Mouse (Mus musculus): ENCODE measurements around the gene Gm49322. TPM values are rescaled to one million over a fixed set of nuclear protein-coding genes. Genes with fewer than 3 reads are reported as not detected.
"Not testable (repeated sequence)": the region's sequence is repeated elsewhere in the genome, so short reads cannot be mapped to it uniquely, and the experiment has no call there.

Gm49322 gene
- polyA plus RNA-seq, 1 experiment from 2014 or later = 1.7 TPM

DNA sequence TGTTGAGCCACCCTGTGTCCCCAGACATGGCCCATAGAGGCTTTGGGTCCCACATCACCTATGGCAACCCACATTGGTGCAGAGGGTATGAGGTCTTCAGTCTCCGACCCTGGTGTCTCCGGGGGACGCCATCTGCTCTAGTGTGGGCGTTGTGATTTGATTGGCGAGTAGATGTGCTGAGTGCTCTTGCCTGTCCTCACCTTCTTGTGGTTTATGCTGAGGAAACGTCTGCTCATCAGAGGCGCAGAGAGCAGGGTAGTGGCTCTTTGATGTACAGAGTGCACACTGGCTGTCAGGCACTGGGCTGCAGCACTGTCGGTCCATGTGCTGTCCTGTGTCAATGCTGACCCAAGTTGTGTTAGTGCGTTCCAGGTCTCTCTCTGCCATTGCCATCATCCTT lies 23.1 kb downstream of the Gm49322 start:
- peaks cover 6% of the 10 kb centered on the region for H3K36me3 ChIP-seq
- no peak overlapping the region for H3K4me2 ChIP-seq
- H3K9ac ChIP-seq = peak overlapping the region; percentile 3; the same call in 1 of the 2 replicates
- H3K4me3 ChIP-seq = no peak overlapping the region
- no peaks in the 10 kb centered on the region for H3K9me3 ChIP-seq
- no peak for ATAC-seq (ENCODE audit: extremely low read depth, insufficient number of reproducible peaks, low FRiP score, low TSS enrichment)
- H3K27ac ChIP-seq (replicated peaks) = no peak overlapping the region
- H3K27me3 ChIP-seq (replicated peaks) = no peaks in the 10 kb centered on the region
- 74% methylated on average over 9 of the region's 9 CpGs for WGBS
- peaks cover 67% of the 10 kb centered on the region for H3K4me1 ChIP-seq

DNA sequence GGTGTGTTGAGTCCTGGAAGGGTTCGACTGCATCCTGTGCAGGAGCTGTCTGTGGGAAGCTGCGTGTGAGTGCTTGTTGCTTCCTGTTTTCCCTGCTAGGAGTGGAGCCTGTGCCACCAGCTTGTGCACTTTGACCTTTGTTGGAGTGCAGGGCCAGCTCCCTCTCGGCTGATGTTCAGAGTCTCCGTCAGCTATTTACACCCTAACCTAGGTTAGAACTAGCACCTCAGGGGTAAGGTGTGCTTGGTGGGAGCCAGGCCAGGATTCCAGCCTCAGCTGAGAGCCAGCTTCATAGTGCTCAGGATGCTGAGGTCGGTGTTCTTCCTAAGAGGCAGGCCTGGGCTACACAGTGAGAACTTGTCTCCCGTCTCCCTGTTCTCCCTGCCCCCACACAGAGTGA lies 29.5 kb downstream of the Gm49322 start:
- Histone ChIP-seq H3K36me3 (peaks cover 65% of the 10 kb centered on the region), H3K9ac (no peak overlapping the region), H3K4me3 (no peak overlapping the region), H3K9me3 (no peaks in the 10 kb centered on the region), H3K4me2 (no peak overlapping the region), H3K4me1 (peaks cover 3% of the 10 kb centered on the region; the same call in 1 of the 2 replicates), H3K27ac (replicated peaks) (no peak overlapping the region), H3K27me3 (replicated peaks) (no peaks in the 10 kb centered on the region)
- 82% methylated on average over 6 of the region's 6 CpGs for WGBS
- no peak for ATAC-seq (ENCODE audit: extremely low read depth, insufficient number of reproducible peaks, low FRiP score, low TSS enrichment)

DNA sequence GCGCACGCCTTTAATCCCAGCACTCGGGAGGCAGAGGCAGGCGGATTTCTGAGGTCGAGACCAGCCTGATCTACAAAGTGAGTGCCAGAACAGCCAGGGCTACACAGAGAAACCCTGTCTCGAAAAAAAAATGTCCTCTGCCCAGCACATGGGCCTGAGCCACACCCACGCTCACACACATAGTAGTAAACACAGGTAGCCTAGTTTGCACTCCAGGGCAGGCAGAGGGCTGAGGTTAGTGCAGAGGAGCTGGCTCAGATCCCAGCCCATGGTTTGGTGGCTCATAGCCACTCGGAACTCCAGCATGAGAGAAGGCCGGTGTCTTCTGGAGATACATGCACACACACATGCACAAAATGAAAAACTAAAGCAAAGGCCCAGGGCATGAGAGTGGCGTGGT lies 41.1 kb downstream of the Gm49322 start:
- WGBS = 85% methylated on average over 10 of the region's 10 CpGs
- Histone ChIP-seq H3K9ac (no peak overlapping the region), H3K27me3 (replicated peaks) (no peaks in the 10 kb centered on the region), H3K4me3 (no peak overlapping the region), H3K27ac (replicated peaks) (no peak overlapping the region), H3K4me2 (no peak overlapping the region), H3K9me3 (no peaks in the 10 kb centered on the region), H3K36me3 (peaks cover 77% of the 10 kb centered on the region), H3K4me1 (0 out of 2 replicates have a peak, but pooled peaks cover 4% of the 10 kb centered on the region)
- ATAC-seq (ENCODE audit: extremely low read depth, insufficient number of reproducible peaks, low FRiP score, low TSS enrichment) = no peak

DNA sequence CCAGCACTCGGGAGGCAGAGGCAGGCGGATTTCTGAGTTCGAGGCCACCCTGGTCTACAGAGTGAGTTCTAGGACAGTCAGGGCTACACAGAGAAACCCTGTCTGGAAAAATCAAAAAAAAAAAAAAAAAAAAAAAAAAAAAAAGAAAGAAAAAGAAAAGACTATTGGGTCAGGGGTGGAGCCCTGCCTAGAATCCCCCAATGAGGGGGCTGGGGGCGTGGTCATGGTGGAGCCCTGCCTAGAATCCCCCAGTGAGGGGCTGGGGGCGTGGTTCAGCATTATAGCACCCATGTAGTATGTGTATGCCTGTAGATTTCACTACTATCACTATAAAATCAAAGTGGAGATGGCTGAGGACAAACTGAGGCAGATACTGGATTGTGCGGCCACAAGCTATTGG lies 44.1 kb downstream of the Gm49322 start:
- not testable (repeated sequence) for H3K9ac ChIP-seq; H3K4me3 ChIP-seq; H3K4me2 ChIP-seq; ATAC-seq (ENCODE audit: extremely low read depth, insufficient number of reproducible peaks, low FRiP score, low TSS enrichment); H3K27me3 ChIP-seq (replicated peaks); H3K9me3 ChIP-seq; H3K27ac ChIP-seq (replicated peaks)
- H3K36me3 ChIP-seq = peaks cover 52% of the 10 kb centered on the region
- 88% methylated on average over 6 of the region's 6 CpGs for WGBS
- H3K4me1 ChIP-seq = peaks cover 23% of the 10 kb centered on the region

DNA sequence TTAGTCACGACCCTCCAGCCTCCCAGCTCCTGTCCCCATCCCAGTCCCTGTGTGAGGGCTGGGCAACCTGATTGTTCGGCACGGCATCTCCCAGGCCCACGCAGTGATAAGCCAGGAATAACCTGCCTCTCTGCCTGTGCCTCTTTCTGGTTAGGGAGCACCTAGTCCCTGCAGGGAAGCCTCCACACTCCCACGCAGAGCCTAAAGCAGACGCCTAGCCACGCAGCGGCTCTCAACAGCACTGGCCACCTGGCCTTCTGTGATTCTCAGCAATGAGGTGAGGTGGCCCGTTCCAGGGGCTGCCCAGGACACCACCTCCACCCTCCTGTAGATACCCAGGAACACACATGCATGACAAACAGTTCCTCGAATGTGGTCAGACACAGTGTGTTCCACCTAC lies 44.6 kb downstream of the Gm49322 start:
- WGBS = 81% methylated on average over 10 of the region's 10 CpGs
- peaks cover 47% of the 10 kb centered on the region for H3K36me3 ChIP-seq
- H3K27ac ChIP-seq (replicated peaks) = no peak overlapping the region
- no peak for ATAC-seq (ENCODE audit: extremely low read depth, insufficient number of reproducible peaks, low FRiP score, low TSS enrichment)
- H3K4me3 ChIP-seq = no peak overlapping the region
- H3K9me3 ChIP-seq = no peaks in the 10 kb centered on the region
- H3K9ac ChIP-seq = 0 out of 2 replicates have a peak overlapping the region, but pooled peaks have one; percentile 15
- no peaks in the 10 kb centered on the region for H3K27me3 ChIP-seq (replicated peaks)
- H3K4me2 ChIP-seq = no peak overlapping the region
- peaks cover 28% of the 10 kb centered on the region for H3K4me1 ChIP-seq

DNA sequence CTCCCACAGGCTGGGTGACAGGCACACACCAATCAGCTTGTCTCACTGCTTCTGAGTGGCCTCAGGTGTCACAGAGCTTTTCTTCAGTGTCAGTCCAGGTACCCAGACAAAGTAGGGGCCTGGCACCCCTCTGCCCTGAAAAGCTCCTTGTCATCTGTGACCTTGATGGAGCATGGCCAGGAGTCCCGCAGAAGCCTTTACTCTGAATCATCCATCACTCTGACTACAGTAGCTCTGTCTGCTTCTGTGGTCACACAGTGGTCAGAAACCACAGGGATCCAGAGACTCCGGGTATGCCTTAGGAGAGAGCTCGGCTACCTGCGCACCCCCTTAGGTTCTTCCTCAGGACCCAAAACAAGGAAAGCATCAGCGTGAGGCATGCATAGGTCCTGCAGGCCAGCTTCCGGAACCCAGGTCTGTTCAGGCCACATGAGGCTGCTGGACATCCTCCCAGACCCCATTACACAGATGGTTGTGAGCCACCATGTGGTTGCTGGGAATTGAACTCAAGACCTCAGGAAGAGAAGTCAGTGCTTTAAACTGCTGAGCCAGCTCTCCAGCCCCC lies 47.4 kb downstream of the Gm49322 start:
- Histone ChIP-seq H3K27me3 (replicated peaks) (no peaks in the 10 kb centered on the region), H3K4me1 (peaks cover 39% of the 10 kb centered on the region), H3K36me3 (peaks cover 20% of the 10 kb centered on the region), H3K4me2 (no peak overlapping the region), H3K27ac (replicated peaks) (no peak overlapping the region), H3K9ac (0 out of 2 replicates have a peak overlapping the region, but pooled peaks have one; percentile 20), H3K4me3 (no peak overlapping the region), H3K9me3 (no peaks in the 10 kb centered on the region)
- 83% methylated on average over 6 of the region's 6 CpGs for WGBS
- ATAC-seq (ENCODE audit: extremely low read depth, insufficient number of reproducible peaks, low FRiP score, low TSS enrichment) = no peak

DNA sequence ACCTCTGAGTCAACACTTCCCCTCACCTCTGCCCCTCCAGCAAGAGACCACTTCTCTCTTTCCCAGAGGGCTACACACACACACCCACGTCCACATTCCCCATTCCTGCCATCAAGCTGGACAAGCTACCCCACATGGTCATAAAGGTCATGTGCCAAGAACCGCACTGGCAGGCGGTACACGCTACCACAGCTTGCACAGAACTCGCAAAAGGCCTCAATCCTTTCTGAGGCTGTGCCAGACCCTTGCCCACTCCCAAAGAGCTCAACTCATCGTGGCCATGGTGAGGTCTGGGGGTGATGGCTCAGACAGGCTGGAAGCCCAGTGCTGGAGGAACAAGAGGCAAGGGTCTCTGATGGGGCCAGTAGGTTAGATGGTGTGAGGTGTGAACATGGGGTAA lies 49.0 kb downstream of the Gm49322 start:
- Histone ChIP-seq H3K27ac (replicated peaks) (no peak overlapping the region), H3K36me3 (peaks cover 9% of the 10 kb centered on the region), H3K4me3 (peak overlapping the region; percentile 93), H3K9ac (peak overlapping the region; percentile 99), H3K4me2 (peak overlapping the region; percentile 92), H3K4me1 (peaks cover 45% of the 10 kb centered on the region), H3K9me3 (no peaks in the 10 kb centered on the region), H3K27me3 (replicated peaks) (no peaks in the 10 kb centered on the region)
- ATAC-seq (ENCODE audit: extremely low read depth, insufficient number of reproducible peaks, low FRiP score, low TSS enrichment) = no peak
- 84% methylated on average over 6 of the region's 6 CpGs for WGBS

DNA sequence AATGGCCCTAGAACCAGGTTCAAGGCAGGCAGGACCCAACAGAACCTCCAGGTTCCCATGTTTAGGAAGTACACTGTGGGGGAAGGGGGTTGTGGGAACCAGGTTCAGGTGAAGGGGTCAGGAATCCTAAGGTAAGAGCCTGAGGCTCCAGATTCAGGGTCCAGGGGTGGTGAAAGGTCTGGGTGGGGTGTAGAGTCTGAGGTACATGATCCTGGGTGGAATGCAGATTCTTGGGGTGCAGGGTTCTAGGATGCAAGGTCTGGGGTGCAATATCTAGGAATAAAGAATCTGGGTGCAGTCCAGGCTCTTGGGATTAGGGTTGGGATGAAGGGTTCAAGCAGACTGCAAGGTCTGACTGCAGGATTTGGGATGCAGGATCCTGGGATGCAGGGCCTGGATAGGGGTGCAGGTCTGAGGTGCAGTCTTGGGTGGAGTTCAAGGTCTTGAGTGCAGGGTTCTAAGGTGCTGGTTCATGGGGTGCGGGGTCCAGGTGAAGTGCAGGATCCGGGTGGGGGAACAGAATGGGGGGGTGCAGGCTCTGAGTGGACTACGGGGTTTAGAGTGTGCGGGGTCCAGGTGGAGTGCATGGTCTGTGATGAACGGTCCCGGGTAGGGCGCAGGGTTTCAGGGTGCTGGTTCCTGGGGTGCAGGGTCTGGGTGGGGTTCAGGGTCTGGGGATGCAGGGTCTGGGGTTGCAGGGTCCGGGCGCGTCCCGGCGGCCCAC lies 49.7 kb downstream of the Gm49322 start:
- WGBS = 2% methylated on average over 12 of the region's 12 CpGs
- H3K4me2 ChIP-seq = peak overlapping the region; percentile 92
- H3K9ac ChIP-seq = peak overlapping the region; percentile 99
- peak overlapping the region; percentile 93 for H3K4me3 ChIP-seq
- peaks cover 41% of the 10 kb centered on the region for H3K4me1 ChIP-seq
- H3K27me3 ChIP-seq (replicated peaks) = no peaks in the 10 kb centered on the region
- peak overlapping the region; percentile 78 for H3K27ac ChIP-seq (replicated peaks)
- no peaks in the 10 kb centered on the region for H3K9me3 ChIP-seq
- ATAC-seq (ENCODE audit: extremely low read depth, insufficient number of reproducible peaks, low FRiP score, low TSS enrichment) = peak; percentile 20; the same call in 1 of the 2 replicates
- H3K36me3 ChIP-seq = peaks cover 9% of the 10 kb centered on the region

DNA sequence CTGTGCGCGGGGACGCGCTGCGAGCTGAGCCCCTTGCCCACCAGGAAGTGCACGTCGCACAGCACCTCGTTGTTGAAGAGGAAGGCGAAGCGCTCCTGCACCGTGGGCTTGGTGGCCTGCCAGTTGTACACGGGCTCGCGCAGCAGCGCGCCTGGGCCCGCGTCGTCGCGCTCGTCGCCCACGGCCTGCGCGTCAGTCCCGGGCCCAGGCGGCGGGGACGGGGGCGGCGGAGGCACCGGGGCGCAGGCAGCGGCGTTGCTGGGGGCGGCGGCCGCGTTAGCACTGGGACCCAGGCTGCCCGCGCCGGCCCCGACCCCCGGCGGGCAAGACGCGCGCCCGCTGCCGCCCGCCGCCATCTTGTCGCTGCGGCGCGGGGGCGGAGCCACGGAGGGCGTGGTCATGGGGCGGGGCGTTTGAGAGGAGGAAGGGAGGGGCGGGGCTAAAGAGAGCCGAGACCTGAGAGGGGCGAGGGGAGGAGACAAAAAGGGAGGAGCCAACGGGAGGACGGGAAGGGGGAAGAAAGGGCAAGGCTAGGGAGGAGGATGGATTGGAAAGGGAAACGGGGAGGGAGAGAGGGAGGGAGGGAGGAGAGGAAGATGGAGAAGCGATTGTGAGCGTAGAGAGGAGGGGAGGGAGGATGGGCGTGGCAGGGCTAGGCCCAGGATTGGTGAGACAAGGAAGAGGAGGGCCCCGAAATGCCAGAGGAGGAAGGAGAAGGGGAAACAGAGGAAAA lies 50.5 kb downstream of the Gm49322 start:
- Histone ChIP-seq H3K9me3 (no peaks in the 10 kb centered on the region), H3K27ac (replicated peaks) (peak overlapping the region; percentile 86), H3K4me2 (peak overlapping the region; percentile 92), H3K9ac (peak overlapping the region; percentile 99), H3K4me1 (peaks cover 41% of the 10 kb centered on the region), H3K27me3 (replicated peaks) (no peaks in the 10 kb centered on the region), H3K36me3 (peaks cover 9% of the 10 kb centered on the region), H3K4me3 (peak overlapping the region; percentile 93)
- ATAC-seq (ENCODE audit: extremely low read depth, insufficient number of reproducible peaks, low FRiP score, low TSS enrichment) = peak; percentile 81
- WGBS = under 1% methylated on average over 72 of the region's 72 CpGs

DNA sequence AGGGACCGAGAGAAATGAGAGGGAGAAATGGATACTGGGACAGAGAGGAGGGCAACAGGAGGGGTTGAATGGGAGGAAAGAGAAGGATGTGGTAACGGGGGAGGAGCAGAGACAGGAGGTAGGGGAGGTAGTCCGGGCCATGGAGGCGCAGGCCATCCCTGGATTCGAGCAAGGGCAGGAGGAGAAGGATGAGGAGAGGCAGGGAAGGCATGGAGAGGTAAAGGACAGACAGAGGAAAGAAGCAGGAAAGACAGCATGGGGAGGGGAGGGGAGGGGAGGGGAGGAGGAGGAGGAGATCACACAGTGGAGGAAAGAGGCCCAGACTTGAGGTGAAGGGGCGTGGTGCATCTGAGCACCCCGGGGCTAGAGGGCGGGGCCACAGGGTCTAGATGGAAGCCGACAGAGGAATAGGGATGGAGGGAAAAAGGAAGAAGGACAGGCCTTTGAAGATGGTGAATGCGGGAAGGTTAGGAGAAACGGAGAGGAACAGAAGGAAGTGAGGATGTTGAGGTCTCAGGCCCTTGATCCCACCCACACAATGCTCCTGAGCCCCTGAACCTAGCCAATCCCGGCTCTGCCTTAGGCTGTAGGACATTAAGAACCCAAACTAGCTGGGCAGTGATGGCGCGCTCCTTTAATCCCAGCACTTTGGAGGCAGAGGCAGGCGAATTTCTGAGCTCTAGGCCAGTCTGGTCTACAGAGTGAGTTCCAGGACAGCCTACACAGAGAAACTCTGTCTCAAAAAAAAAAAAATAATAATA lies 51.2 kb downstream of the Gm49322 start, which contains the start of gene Btbd2:
Gene Btbd2 (minus strand): TSS at position 209 of the 761 bp plus-strand sequence.
- H3K36me3 ChIP-seq = peaks cover 3% of the 10 kb centered on the region
- H3K9ac ChIP-seq = peak within 1 kb of the TSS; percentile 99
- H3K9me3 ChIP-seq = no peaks in the 10 kb centered on the region
- H3K4me2 ChIP-seq = peak within 1 kb of the TSS; percentile 92
- WGBS = 21% methylated on average over 15 of the region's 15 CpGs
- H3K27ac ChIP-seq (replicated peaks) = peak within 1 kb of the TSS; percentile 86
- H3K27me3 ChIP-seq (replicated peaks) = no peaks in the 10 kb centered on the region
- ATAC-seq (ENCODE audit: extremely low read depth, insufficient number of reproducible peaks, low FRiP score, low TSS enrichment) = no peak
- H3K4me3 ChIP-seq = peak within 1 kb of the TSS; percentile 93
- peaks cover 42% of the 10 kb centered on the region for H3K4me1 ChIP-seq

Measured in heart, embryonic 13.5 days (tissue).